In the genomic region with DNA sequence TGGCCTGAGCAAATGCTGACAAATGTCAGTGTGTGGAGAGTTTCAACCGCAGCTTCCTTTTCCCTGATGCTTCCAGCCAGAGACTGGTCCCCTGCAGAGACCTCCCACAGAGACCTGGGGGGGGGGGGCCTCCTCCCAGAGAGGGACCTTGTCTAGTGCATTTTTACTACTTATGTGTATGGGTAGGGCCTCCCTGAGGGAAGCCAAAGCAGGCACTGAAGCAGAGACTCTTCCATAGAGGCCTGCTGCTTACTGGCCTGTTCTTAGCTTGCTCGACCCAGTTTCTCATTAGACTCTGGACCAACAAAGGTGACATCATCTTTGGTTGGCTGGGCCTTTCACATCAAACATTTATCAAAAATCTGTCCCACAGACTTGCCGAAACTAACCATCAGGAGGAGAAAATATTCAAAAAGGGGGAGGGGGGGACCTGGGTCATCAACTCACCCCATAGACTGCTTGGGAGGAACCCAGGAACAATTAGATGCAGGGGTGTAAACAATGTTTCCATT, we compare ENCODE assay signal across 9 mouse cellular contexts. TPM values are rescaled to one million over a fixed set of nuclear protein-coding genes. Genes with fewer than 3 reads are reported as not detected.
DNase-seq lines count a peak whose midpoint lies in the region; ATAC-seq and TF ChIP-seq lines count a peak whose summit lies in the region.
"Had no signal": no experiment of that assay in that cellular context is flagged by ENCODE, and none has a peak within 500 bp of the region (broad histone marks: within the 10 kb centered on the region; RNA-seq: fewer than 3 reads in every experiment).

No protein-coding gene starts in this region.

- no peak for TF ChIP-seq EP300 in heart, postnatal 0 days (IDR thresholded peaks at IDR 0.05; ENCODE audit: low read depth)

- ATAC-seq in heart, postnatal 0 days (ENCODE audit: insufficient read depth, low read depth) = no peak
- ATAC-seq in intestine, embryonic 16.5 days = peak; percentile 56; the same call in 1 of the 2 replicates
- ATAC-seq in liver, embryonic 16.5 days (ENCODE audit: low read depth) = peak; percentile 36

- H3K27me3 ChIP-seq in heart, postnatal 0 days (ENCODE audit: control insufficient read depth, insufficient read depth, low read length) = no peaks in the 10 kb centered on the region
- no peaks in the 10 kb centered on the region for H3K27me3 ChIP-seq in heart, embryonic 10.5 days (ENCODE audit: insufficient read depth, poor library complexity, severe bottlenecking)
- H3K27me3 ChIP-seq in intestine, embryonic 16.5 days (replicated peaks; ENCODE audit: control insufficient read depth, insufficient read depth, low read length) = no peaks in the 10 kb centered on the region
- H3K27me3 ChIP-seq in liver, embryonic 16.5 days (ENCODE audit: control insufficient read depth, insufficient read depth, low read depth, low read length) = no peaks in the 10 kb centered on the region
- H3K27me3 ChIP-seq: embryonic facial prominence, embryonic 15.5 days had no signal

- H3K4me3 ChIP-seq in heart, postnatal 0 days (ENCODE audit: low read depth, low read length) = no peak overlapping the region
- H3K4me3 ChIP-seq in heart, embryonic 10.5 days = no peak overlapping the region
- no peak overlapping the region for H3K4me3 ChIP-seq in intestine, embryonic 16.5 days (ENCODE audit: low read length)
- H3K4me3 ChIP-seq in liver, embryonic 16.5 days (ENCODE audit: low read depth, low read length) = no peak overlapping the region
- H3K4me3 ChIP-seq: embryonic facial prominence, embryonic 15.5 days had no signal

- H3K9me3 ChIP-seq in heart, postnatal 0 days (replicated peaks; ENCODE audit: control insufficient read depth, low read length) = no peaks in the 10 kb centered on the region
- H3K9me3 ChIP-seq in heart, embryonic 10.5 days = no peaks in the 10 kb centered on the region
- no peaks in the 10 kb centered on the region for H3K9me3 ChIP-seq in intestine, embryonic 16.5 days (ENCODE audit: control insufficient read depth, low read length)
- H3K9me3 ChIP-seq in liver, embryonic 16.5 days (replicated peaks; ENCODE audit: control insufficient read depth, low read length) = no peaks in the 10 kb centered on the region
- H3K9me3 ChIP-seq: embryonic facial prominence, embryonic 15.5 days had no signal

- no peak overlapping the region for H3K9ac ChIP-seq in heart, postnatal 0 days (replicated peaks; ENCODE audit: low read depth, low read length)
- H3K9ac ChIP-seq in intestine, embryonic 16.5 days (ENCODE audit: low read depth, low read length) = no peak overlapping the region
- H3K9ac ChIP-seq in liver, embryonic 16.5 days (ENCODE audit: low read depth, low read length) = no peak overlapping the region
- H3K9ac ChIP-seq: embryonic facial prominence, embryonic 15.5 days had no signal

- TF ChIP-seq CTCF in heart, postnatal 0 days (IDR thresholded peaks at IDR 0.05; ENCODE audit: low read depth) = no peak

- DNase-seq in heart, postnatal 0 days (ENCODE audit: low spot score) = no peak
- no peak for DNase-seq in heart, embryonic 10.5 days (ENCODE audit: low spot score)
- DNase-seq in brain, adult 2 months (ENCODE audit: low read depth, low spot score) = peak; percentile 78
- DNase-seq in layer of hippocampus, adult 18-20 months (ENCODE audit: low spot score in 2 of 2) = no peak
- no peak for DNase-seq in c-Kit-positive CD71-positive TER-119-positive erythroid progenitor cells, embryonic 14.5 days (ENCODE audit: low spot score)
- no peak for DNase-seq in T-cell, adult 2 months (ENCODE audit: low spot score)

- 38% methylated on average over 3 of the region's 3 CpGs for WGBS in heart, postnatal 0 days
- 46% methylated on average over 3 of the region's 3 CpGs for WGBS in heart, embryonic 10.5 days
- WGBS in intestine, embryonic 16.5 days = 45% methylated on average over 3 of the region's 3 CpGs
- 23% methylated on average over 3 of the region's 3 CpGs for WGBS in liver, embryonic 16.5 days (ENCODE audit: insufficient replicate concordance)

- H3K4me2 ChIP-seq in heart, postnatal 0 days (ENCODE audit: low read depth, low read length) = no peak overlapping the region
- H3K4me2 ChIP-seq in intestine, embryonic 16.5 days (ENCODE audit: low read depth, low read length) = no peak overlapping the region
- no peak overlapping the region for H3K4me2 ChIP-seq in liver, embryonic 16.5 days (ENCODE audit: low read depth, low read length)
- H3K4me2 ChIP-seq: embryonic facial prominence, embryonic 15.5 days had no signal

- peak overlapping the region; percentile 48; the same call in 1 of the 2 replicates for H3K27ac ChIP-seq in heart, postnatal 0 days (ENCODE audit: low read depth)
- no peak overlapping the region; the same call in 1 of the 2 replicates for H3K27ac ChIP-seq in heart, embryonic 10.5 days
- H3K27ac ChIP-seq in intestine, embryonic 16.5 days (ENCODE audit: low read length) = no peak overlapping the region
- H3K27ac ChIP-seq in liver, embryonic 16.5 days (ENCODE audit: low read length) = no peak overlapping the region
- H3K27ac ChIP-seq: embryonic facial prominence, embryonic 15.5 days had no signal

- peaks cover 16% of the 10 kb centered on the region for H3K4me1 ChIP-seq in heart, postnatal 0 days (ENCODE audit: control insufficient read depth, insufficient read depth)
- peaks cover 28% of the 10 kb centered on the region for H3K4me1 ChIP-seq in heart, embryonic 10.5 days
- peaks cover 24% of the 10 kb centered on the region for H3K4me1 ChIP-seq in intestine, embryonic 16.5 days (ENCODE audit: control insufficient read depth, insufficient read depth, low read length)
- H3K4me1 ChIP-seq in liver, embryonic 16.5 days (ENCODE audit: control insufficient read depth, low read depth, low read length) = peaks cover 28% of the 10 kb centered on the region

- no peaks in the 10 kb centered on the region for H3K36me3 ChIP-seq in heart, postnatal 0 days (replicated peaks; ENCODE audit: control insufficient read depth, insufficient read depth, low read length)
- 0 out of 2 replicates have a peak, but pooled peaks cover 7% of the 10 kb centered on the region for H3K36me3 ChIP-seq in heart, embryonic 10.5 days
- no peaks in the 10 kb centered on the region for H3K36me3 ChIP-seq in intestine, embryonic 16.5 days (ENCODE audit: control insufficient read depth, insufficient read depth, low read length)
- no peaks in the 10 kb centered on the region for H3K36me3 ChIP-seq in liver, embryonic 16.5 days (ENCODE audit: control insufficient read depth, insufficient read depth)

RNA-seq across cellular contexts. Expression of gene Wdfy3, which starts 14.5 kb away (rescaled TPM):
- total RNA-seq in heart, postnatal 0 days (2014; rRNA removed; ENCODE audit: low replicate concordance) = 25.8 and 29.9 TPM in 2 replicates
- polyA plus RNA-seq in heart, postnatal 0 days (2015; fragmentation: Nextera tagmentation; extraction: Ambion mirVana) = 5.0 and 5.2 TPM in 2 replicates
- polyA plus RNA-seq in heart, embryonic 10.5 days (2016; fragmentation: Nextera tagmentation; extraction: Ambion mirVana) = 11.3 and 14.4 TPM in 2 replicates
- 7.5 and 9.0 TPM in 2 replicates for polyA plus RNA-seq in intestine, embryonic 16.5 days (2015; fragmentation: Nextera tagmentation; extraction: Ambion mirVana)
- polyA plus RNA-seq in liver, embryonic 16.5 days (2015; fragmentation: Nextera tagmentation; extraction: Ambion mirVana) = 4.4 and 4.5 TPM in 2 replicates
- total RNA-seq in layer of hippocampus, adult 18-20 months (2021) = 100 to 1,000 TPM; 118 to 120 TPM
